Mouse (Mus musculus) brain, embryonic 18.5 days (tissue): Measurements from ENCODE around the gene Cacna2d3.
A peak's percentile ranks its signal among the peaks of the same experiment; 100 is the strongest.

Experiments
- DNase-seq: peaks from one replicate; pipeline ENCODE4 v3.0.0-alpha.2; 2012; ENCODE audit warnings: low read depth, low spot score

The Cacna2d3 gene

DNA sequence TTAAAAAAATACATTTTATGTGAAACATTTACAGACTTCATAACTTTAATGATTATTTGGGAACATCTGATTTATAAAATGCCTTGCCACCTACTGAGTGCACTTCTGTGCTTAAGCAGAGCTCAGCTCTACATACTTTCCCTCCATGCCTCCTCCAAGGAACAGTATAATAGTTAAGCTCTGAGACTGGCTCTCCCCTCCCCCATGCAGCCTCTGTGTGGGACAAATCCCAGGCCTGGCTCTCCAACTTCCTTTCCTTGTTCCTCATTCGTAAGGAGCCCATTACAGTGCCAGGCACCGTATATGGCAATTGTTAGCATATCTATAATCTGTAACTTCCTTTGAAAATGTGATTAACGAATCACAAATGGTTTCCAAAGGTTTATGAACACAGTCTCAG, 644.2 kb downstream of the Cacna2d3 start:
- DNase-seq, result no peak

GRCm38 (mm10) chr14:29073747-29074146, 647.9 kb downstream of the Cacna2d3 start:
- DNase-seq, result no peak

GRCm38 (mm10) chr14:29062676-29063075, 659.0 kb downstream of the Cacna2d3 start:
- no peak for DNase-seq

DNA sequence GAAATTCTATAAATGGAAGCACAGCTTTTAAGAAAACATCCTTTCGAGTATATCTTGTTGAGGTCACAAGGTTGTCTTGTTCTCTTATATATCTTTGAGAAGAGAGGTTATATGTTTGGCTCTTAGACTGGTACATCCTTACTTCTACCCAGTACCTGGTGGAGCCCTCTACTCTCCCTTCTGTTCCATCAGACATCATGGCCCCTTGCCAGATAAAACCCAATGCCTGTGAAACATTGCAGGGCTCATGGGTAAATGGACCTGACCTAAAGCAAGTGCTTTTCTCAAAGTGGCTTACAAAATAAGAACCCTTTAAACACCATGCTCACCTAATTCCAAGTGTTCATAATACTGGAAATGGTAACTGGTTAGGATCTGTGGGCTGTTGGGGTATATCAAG, 660.2 kb downstream of the Cacna2d3 start:
- DNase-seq, result no peak

- no peak for DNase-seq
These were observed 661.0 kb downstream of the Cacna2d3 start for GRCm38 (mm10) chr14:29060679-29061078.

DNA sequence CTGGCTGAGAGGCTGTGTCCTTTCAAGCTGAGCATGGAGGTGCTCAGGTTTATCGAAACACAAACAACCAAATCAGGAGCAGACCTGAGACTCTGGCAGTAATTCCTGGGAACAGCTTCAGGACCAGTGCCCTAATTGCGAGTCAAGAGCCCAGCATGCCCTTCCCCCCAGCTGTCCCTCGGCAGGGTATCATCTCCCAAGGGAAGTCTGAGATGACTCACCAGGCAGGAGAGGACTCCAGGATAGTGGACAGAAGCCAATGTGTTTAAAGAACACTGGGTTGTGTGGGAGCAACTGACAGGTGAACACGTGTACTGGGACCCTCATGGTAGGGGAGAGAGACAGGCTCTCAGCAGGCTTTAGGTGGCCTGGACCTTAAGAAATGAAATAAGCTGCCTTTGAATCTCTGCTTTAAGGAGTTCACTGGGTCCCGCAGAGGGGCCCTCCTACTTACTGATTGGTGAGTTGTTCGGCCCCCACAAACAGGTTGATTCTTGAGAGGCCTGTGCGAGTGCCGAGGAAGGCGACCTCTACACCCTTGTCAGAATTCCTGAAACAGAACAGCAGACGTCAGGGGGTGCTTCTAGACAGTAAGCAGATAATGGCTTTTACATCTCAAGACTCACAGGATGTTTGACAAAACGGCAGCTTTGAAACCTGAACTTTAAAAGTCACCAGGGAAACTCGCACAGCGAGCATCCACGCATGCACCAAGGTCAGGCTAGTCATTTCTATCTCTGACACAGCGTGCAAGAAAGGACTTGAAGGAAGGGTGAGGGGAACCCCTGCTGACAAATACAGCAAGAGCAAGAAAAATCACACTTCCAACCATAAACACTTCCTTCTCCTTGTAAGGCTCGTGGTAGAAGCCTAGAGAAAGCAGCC, 669.5 kb downstream of the Cacna2d3 start:
- no peak for DNase-seq

DNA sequence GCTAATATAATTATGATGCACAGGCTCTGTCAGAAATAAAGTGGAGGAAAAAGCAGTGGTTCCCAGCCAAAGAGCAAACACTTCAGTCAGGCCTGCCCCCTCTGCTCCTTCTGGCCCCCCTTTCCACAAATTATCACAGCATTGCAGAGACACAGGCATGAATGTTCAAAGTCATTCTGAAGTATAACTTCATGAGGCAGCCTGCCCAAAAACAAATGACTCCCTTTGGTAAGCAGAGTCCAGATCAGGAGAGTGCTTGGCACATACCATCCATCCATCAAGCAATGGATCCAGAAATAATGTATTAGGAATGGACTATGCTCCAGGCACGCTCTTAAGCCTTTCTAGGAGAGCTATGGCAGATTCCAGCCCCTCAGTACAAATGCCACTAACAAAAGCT, 679.3 kb downstream of the Cacna2d3 start:
- no peak for DNase-seq

DNA sequence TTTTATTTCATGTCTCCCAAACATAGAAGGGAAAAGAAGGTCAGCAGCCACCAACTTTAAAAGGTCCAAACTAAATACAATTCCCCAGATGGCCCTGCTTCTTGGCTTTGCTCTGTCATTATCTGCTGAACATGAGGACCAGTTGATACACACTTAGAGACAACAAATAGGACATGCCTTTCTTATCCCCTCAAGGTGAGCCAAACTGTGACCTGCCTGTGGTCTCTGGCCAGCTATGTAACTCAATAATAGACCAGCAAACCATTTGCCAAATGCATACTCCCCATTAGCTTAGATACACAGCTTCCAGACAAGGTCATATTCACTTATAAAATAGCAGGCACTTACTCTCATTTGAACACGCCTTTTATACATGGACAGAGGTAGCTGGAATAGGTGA, 680.2 kb downstream of the Cacna2d3 start:
- no peak for DNase-seq

DNA sequence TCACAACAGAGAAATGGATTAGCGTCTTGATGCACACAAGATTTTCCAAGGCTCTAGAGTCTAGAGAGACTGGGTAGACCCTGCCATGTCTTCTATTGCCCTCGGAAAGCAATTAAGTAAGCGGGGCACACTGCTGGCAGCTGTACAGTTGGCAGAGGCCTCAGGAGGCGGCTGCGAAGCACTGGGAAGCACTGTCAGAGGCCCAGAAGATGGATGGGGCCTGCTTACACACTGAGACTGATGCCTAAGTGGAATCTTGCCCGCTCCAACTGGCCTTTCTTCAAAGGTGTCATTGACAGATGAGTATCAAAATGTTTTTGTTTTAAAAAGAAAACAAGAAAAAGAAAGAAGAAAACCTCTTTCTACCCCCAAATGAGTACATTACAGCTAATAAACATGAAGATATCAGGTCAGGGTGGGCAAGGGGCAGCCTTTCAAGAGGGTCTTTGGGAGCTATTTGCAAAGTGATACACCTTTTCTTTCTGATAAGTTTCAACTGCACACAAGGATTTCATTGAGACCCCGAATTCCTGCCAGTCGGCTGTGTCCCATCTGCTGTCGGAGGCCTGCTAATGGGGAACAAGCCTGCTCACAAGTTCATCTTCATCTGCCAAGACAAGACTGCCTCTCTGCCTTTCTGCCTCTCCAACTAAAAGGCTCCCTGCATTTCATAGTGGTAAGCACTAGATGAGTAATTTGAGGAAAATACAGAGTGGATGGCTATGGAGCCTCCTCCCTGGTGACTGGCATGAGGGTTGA, 680.9 kb downstream of the Cacna2d3 start:
- no peak for DNase-seq

DNA sequence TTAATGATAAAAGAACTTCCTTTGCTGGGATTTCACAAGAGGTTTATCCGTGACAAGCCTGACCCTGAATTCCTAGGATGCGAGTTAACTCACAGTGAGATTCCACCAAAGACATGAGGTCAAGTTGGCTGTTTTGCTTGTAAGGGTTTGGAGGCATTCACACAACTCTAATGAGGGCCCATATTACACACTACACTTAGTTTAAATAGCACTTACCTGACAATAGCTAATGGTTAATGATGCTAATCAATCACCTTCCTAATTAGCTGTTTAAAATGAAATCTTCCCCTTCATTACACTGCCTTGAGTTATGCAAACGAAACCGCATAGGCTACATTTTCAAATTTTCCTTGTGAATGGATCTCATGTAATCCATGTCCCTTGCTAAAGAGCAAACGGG, 683.4 kb downstream of the Cacna2d3 start:
- no peak for DNase-seq

DNA sequence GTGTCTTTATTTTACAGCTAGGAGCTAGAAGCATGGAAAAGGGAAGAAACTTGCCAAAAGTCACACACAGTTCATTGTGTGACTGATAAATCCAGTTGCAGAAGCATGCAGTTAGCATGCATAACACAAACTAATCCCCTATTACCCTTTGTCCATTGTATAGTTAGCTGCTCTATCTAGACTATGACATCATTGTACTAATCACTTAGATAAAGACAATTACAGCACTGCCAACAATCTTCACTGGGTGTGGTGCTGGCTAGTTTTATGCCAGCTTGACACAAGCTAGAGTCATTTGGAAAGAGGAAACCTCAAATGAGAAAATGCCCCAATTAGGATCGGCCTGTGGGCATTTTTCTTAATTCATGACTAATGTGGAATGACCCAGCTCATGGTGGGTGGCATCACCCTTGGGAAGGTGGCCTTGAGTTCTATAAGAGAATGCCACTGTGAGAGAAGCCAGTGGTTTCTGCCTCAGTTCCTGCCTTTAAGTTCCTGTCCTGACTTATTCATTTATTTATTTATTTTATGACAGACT, 689.7 kb downstream of the Cacna2d3 start:
- DNase-seq, result no peak

DNA sequence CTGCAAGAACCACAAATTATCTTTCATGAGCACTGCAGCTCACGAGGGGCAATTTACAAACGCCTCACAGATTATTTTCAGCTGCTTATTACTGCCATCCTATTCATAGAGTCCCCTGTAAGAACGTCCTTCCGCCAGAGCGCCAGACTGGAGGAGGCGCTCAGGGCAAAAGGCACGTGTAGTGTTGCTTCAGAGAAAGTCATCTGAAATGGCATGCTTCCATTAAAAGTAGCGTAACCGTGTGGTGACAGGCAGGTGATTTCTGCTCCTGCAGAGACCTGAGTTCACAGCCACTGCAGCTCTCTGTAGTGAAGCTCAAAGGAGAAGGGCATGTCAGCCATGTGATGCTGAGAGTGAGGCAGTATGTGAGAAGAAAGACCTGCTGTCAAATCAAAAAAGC, 691.1 kb downstream of the Cacna2d3 start:
- DNase-seq, result no peak

GRCm38 (mm10) chr14:29029896-29030420, 691.7 kb downstream of the Cacna2d3 start:
- no peak for DNase-seq

- peak; percentile 45 for DNase-seq
These were observed 692.6 kb downstream of the Cacna2d3 start for GRCm38 (mm10) chr14:29029107-29029469.

DNA sequence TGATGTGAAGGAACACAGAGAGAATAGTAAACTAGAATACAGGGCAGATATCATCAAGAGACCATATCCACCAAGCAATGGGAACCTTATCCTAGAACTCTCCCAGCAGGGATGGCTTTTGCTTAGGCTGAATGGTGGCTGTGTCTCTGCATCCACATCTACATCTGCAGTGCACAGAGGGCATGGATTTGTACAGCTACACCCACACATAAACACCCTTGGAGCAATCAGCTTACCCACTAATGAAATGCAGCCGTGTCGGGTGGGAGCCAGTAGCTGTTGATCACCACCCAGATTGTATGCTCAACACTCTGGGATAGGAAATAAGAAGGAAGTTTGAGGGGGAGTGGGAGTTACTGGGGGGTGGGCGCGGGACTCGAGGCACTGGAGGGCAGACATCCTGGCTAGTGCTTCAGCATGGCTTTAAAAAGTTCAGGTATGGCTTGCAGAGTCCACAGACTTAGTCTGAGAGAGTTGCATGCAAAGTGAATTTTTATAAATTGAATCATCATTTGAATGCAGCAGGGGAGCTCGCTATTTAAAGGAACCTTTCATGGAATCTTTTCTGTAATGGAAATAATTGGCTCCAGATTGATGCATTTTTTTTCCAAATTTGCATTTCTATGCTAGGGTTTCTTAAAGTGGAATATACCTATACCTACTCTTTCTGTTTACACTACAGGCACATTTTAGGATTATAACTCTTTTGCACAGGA, 693.1 kb downstream of the Cacna2d3 start:
- DNase-seq, result no peak

- no peak for DNase-seq
These were observed 694.4 kb downstream of the Cacna2d3 start for GRCm38 (mm10) chr14:29027276-29027675.

GRCm38 (mm10) chr14:29025335-29025734, 696.3 kb downstream of the Cacna2d3 start:
- DNase-seq, result no peak

GRCm38 (mm10) chr14:29023246-29023645, 698.4 kb downstream of the Cacna2d3 start:
- DNase-seq, result no peak

DNA sequence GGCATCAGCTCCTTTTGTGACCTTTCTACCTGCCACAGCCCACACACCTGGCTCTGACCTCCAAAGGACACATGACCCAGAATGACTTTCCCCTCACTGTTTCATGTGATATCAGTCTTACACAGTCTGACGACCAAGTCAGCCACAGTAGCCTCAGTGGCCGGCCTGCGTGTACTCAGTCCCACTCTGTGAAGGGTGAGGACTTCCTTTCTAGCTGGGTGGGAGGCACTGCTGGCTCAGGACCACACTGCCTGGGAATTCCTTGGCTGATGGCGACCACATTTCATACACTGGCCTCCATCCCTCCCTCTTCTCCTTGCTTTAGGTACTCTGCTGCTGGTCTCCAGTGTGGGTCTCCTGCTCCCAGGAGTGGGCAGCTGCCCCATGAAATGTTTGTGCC, 700.4 kb downstream of the Cacna2d3 start:
- no peak for DNase-seq

DNA sequence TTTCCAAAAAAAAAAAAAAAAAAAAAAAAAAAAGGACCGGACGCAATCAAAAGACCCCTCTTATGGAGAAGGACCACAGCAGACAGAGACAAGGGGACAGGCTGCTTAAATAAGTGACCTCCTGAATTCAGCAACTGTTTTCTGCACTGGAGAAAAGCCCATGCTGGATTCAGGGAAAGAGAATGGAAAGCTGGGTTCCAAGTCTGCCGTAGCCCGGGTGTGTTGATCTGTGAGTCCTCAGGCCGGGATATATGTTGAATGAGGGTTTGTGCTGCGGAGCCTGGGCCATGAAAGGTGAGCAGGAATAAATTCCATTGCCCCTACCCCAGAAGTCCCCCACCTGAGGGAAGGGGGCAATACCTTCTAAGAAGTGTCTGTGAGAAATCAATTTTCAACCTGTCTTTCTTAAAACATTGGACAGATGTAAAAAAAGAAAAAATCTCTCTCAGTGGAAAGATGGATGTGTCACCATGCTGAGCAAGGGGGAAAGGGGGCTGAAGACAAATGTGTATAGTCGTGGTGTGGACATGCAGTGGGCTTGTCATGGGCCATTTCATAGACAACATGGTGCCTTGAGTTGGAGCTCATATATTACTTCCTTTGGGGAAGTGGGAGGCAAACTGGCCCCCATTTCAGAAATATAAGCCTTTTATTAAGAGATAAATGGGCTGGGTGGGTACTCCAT, 703.2 kb downstream of the Cacna2d3 start:
- no peak for DNase-seq

DNA sequence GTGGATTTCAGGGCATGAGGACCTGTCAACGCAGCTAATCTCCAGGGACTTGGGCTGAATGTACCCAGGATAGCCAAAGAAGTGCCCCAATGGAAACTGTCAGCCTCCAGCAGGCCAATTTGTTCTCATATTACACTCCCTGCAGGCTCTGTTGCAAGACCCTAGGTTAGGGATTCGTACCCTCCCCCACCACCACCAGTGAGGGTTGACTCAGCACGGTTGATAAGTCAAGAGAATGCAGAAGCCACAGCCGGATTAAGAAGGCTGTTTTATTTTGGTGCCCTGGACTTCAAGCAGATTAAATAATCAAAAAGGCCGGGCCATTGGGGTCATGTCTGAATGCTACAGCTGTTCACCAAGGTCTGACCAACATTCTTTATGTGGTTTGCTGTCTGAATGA, 703.8 kb downstream of the Cacna2d3 start, which contains the start of gene Lrtm1:
Lrtm1 (plus strand) TSS at position 326 of the 400 bp plus-strand sequence.
- DNase-seq, result no peak
